Mouse (Mus musculus): ENCODE measurements at regions not wholly inside any gene's neighbourhood (a gene's known extent, or its start where the extent isn't known, plus 50 kb on each side); places are given as distances from the start of the nearest gene placed in this dataset.
"Not testable (repeated sequence)": the region's sequence is repeated elsewhere in the genome, so short reads cannot be mapped to it uniquely, and the experiment has no call there.

- no peak for DNase-seq (ENCODE audit: low read depth, low spot score)
Measured at GRCm38 (mm10) chr1:181262496-181262895, 50.7 kb upstream of the Wdr26 start.

- DNase-seq (ENCODE audit: low read depth, low spot score): no peak
Measured at GRCm38 (mm10) chr1:181263216-181263615, 51.4 kb upstream of the Wdr26 start.

GRCm38 (mm10) chr1:181270469-181270868 lies 58.7 kb upstream of the Wdr26 start:
- DNase-seq (ENCODE audit: low read depth, low spot score): not testable (repeated sequence)

- no peak for DNase-seq (ENCODE audit: low read depth, low spot score)
Measured at GRCm38 (mm10) chr1:181271164-181271563, 59.4 kb upstream of the Wdr26 start.

GRCm38 (mm10) chr1:181271821-181272220 lies 60.0 kb upstream of the Wdr26 start:
- no peak for DNase-seq (ENCODE audit: low read depth, low spot score)

- peak; percentile 47 for DNase-seq (ENCODE audit: low read depth, low spot score)
Measured at GRCm38 (mm10) chr1:181272622-181273296, 61.0 kb upstream of the Wdr26 start.

GRCm38 (mm10) chr1:181273540-181274204 lies 61.9 kb upstream of the Wdr26 start:
- DNase-seq (ENCODE audit: low read depth, low spot score): no peak

- no peak for DNase-seq (ENCODE audit: low read depth, low spot score)
Measured at GRCm38 (mm10) chr1:181280826-181281225, 69.0 kb upstream of the Wdr26 start.

GRCm38 (mm10) chr1:181282986-181283385 lies 69.4 kb upstream of the Cnih3 start:
- DNase-seq (ENCODE audit: low read depth, low spot score): not testable (repeated sequence)

- not testable (repeated sequence) for DNase-seq (ENCODE audit: low read depth, low spot score)
Measured at GRCm38 (mm10) chr1:181283539-181283938, 68.9 kb upstream of the Cnih3 start.

- DNase-seq (ENCODE audit: low read depth, low spot score): peak; percentile 21
Measured at GRCm38 (mm10) chr1:181284301-181285197, 67.9 kb upstream of the Cnih3 start.

- no peak for DNase-seq (ENCODE audit: low read depth, low spot score)
Measured at GRCm38 (mm10) chr1:181285600-181285999, 66.8 kb upstream of the Cnih3 start.

GRCm38 (mm10) chr1:181286146-181286545 lies 66.3 kb upstream of the Cnih3 start:
- no peak for DNase-seq (ENCODE audit: low read depth, low spot score)

GRCm38 (mm10) chr1:181287166-181287565 lies 65.3 kb upstream of the Cnih3 start:
- DNase-seq (ENCODE audit: low read depth, low spot score): no peak

- DNase-seq (ENCODE audit: low read depth, low spot score): no peak
Measured at GRCm38 (mm10) chr1:181289385-181290035, 62.9 kb upstream of the Cnih3 start.

- no peak for DNase-seq (ENCODE audit: low read depth, low spot score)
Measured at GRCm38 (mm10) chr1:181291202-181291601, 61.2 kb upstream of the Cnih3 start.

- no peak for DNase-seq (ENCODE audit: low read depth, low spot score)
Measured at GRCm38 (mm10) chr1:181291966-181292365, 60.5 kb upstream of the Cnih3 start.

- no peak for DNase-seq (ENCODE audit: low read depth, low spot score)
Measured at GRCm38 (mm10) chr1:181293079-181293865, 59.2 kb upstream of the Cnih3 start.

- DNase-seq (ENCODE audit: low read depth, low spot score): no peak
Measured at GRCm38 (mm10) chr1:181295651-181296050, 56.8 kb upstream of the Cnih3 start.

GRCm38 (mm10) chr1:181298063-181298462 lies 54.4 kb upstream of the Cnih3 start:
- no peak for DNase-seq (ENCODE audit: low read depth, low spot score)
